Mouse (Mus musculus) E14TG2a.4 (cell line): Measurements from ENCODE around the gene Gm2310.

ENCODE experiments used
- CTCF ChIP-seq: conservative IDR thresholded peaks from 2 replicates; pipeline ENCODE4 v1.5.1; 2014; ENCODE audit warnings: low read length
- NANOG ChIP-seq: IDR thresholded peaks from 2 replicates; pipeline ENCODE4 v1.6.1; 2014; ENCODE audit warnings: borderline replicate concordance, low read length, mixed read lengths

- TF ChIP-seq CTCF (no peak), NANOG (no peak)
Measured at GRCm38 (mm10) chr15:8563423-8564194, 43.9 kb upstream of the Gm2310 start.
